Mouse (Mus musculus) forebrain, embryonic 13.5 days (tissue): ENCODE results near the gene Gpr152. TPM values are rescaled to one million over a fixed set of nuclear protein-coding genes. Genes with fewer than 3 reads are reported as not detected.
A peak's percentile ranks its signal among the peaks of the same experiment; 100 is the strongest.

Experiments used
- ATAC-seq: fragments of 200-750 bp; cut with Nextera tagmentation; 2 replicates; pipeline ENCODE4 v1.8.0; 2017
- H3K27ac ChIP-seq: fragments of 300-500 bp; sonication (generic); 2 replicates; pipeline ENCODE4 v1.5.1; 2015; ENCODE audit warnings: inconsistent platforms, mild to moderate bottlenecking, moderate library complexity
- H3K27me3 ChIP-seq: fragments of 300-500 bp; sonication (generic); 2 replicates; pipeline ENCODE4 v1.6.1; 2015; ENCODE audit warnings: mild to moderate bottlenecking, inconsistent platforms
- H3K36me3 ChIP-seq: fragments of 300-500 bp; sonication (generic); 2 replicates; pipeline ENCODE4 v1.6.1; 2015; ENCODE audit warnings: mild to moderate bottlenecking, inconsistent platforms; ENCODE audit not compliant: poor library complexity, severe bottlenecking
- H3K4me1 ChIP-seq: fragments of 300-500 bp; sonication (generic); 2 replicates; pipeline ENCODE4 v1.6.1; 2015; ENCODE audit warnings: inconsistent platforms
- H3K4me2 ChIP-seq: fragments of 300-500 bp; sonication (generic); 2 replicates; pipeline ENCODE4 v1.6.1; 2015; ENCODE audit warnings: inconsistent platforms, mild to moderate bottlenecking, moderate library complexity
- H3K4me3 ChIP-seq: fragments of 300-500 bp; sonication (generic); 2 replicates; pipeline ENCODE4 v1.5.1; 2015; ENCODE audit warnings: mild to moderate bottlenecking, inconsistent platforms
- H3K9ac ChIP-seq: fragments of 300-500 bp; sonication (generic); 2 replicates; pipeline ENCODE4 v1.6.1; 2015; ENCODE audit warnings: mild to moderate bottlenecking, inconsistent platforms
- H3K9me3 ChIP-seq: fragments of 300-500 bp; sonication (generic); replicated peaks from 2 replicates; pipeline ENCODE4 v1.6.1; 2016; ENCODE audit warnings: inconsistent platforms
- WGBS: fragments of 180-500 bp; shearing (Covaris S2); methylation state at CpG from one replicate; pipeline ENCODE4 v1.1.7; 2015; 5-methylcytosine and 5-hydroxymethylcytosine counted together
- polyA plus RNA-seq: library from polyadenylated mRNA; unstranded; fragments of >200 nt; fragmentation: Nextera tagmentation; extraction: Ambion mirVana; gene quantifications from 2 replicates; pipeline ENCODE4 v1.2.1, GENCODE M21; 2015

Gpr152 gene
- polyA plus RNA-seq, 1 experiment from 2014 or later: 0.04 TPM

DNA sequence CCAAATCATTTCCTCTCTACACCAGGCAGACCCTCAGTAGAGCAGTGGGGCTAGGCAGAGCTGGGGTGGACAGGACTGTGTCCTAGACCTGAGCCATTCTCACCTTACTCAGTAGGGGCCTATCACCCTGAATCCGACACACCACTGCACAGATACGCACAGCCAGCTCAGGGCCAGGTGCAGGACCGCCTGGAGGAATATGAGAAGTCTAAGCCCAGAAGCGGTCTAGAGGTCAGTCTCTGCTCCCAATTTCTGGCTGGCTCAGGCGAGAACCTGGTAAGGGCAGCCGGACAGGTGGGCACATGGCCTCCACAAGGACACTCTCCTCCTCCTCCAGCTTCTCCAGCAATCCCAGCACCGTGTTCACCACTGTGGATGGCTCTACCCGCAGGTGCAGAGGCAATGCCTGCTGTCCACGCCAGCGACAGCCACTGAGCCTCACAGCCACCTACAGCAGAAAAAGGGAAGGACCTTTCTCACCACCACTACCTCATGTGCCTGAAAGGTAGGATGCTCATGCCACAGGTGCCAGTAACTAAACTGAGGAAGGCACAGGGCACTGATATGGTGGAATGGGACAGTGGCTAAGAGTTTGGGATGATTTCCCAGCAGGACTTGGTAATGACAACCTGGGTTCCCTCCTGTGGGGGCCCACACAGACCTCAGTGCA is 31.3 kb downstream of the Gpr152 start:
- 0 out of 2 replicates have a peak, but pooled peaks cover 4% of the 10 kb centered on the region for H3K27me3 ChIP-seq
- ATAC-seq: no peak
- H3K4me3 ChIP-seq: no peak overlapping the region
- H3K9me3 ChIP-seq: no peaks in the 10 kb centered on the region
- no peak overlapping the region for H3K27ac ChIP-seq
- 0 out of 2 replicates have a peak overlapping the region, but pooled peaks have one; percentile 31 for H3K9ac ChIP-seq
- H3K36me3 ChIP-seq: no peaks in the 10 kb centered on the region
- 89% methylated on average over 10 of the region's 10 CpGs for WGBS
- peaks cover 19% of the 10 kb centered on the region for H3K4me1 ChIP-seq
- no peak overlapping the region for H3K4me2 ChIP-seq

DNA sequence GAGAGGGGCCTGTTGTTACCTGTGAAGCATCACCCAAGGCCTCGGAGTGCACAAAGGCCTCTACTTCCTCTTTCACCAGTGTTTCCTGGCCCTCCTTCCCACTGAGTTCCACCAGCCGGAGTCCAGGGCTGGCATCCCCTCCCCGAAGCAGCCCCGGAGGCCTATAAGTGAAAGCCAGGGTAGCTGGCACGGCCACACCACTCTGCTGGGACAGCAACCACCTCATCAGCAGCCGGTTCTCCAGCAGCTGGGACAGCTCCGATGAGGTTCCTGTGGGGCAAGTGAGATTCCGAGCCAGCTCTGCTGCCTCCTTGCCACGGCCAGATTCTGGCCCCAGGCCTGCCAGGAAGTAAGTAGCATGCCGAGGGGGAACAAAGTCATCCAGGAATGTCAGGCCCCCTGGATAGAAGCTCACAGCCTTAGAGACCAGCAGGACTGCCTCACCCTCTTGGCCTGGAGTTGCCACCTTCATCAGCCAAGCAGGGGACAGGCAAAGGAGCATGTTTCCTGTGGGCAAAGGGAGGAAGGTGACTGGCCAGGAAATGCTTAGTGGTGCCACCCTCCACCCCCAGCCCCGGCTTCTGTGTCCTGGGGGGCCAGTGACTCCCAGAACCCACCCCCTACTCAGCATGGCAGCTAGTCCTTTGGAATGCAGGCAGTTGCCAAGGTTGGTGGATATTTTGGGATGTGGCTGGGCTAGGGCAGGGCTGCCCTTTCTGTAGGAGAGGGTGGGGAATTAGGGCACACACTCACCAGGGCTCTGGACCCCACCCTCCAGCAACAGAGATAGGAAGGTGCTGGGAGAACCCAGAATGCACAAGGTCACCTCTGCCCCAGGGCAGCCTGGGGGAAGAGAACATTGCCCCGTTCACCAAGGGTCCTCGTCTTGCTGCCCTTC is 32.1 kb downstream of the Gpr152 start:
- Histone ChIP-seq H3K4me1 (peaks cover 22% of the 10 kb centered on the region), H3K9me3 (no peaks in the 10 kb centered on the region), H3K27ac (no peak overlapping the region), H3K36me3 (no peaks in the 10 kb centered on the region), H3K4me3 (no peak overlapping the region), H3K27me3 (0 out of 2 replicates have a peak, but pooled peaks cover 7% of the 10 kb centered on the region), H3K4me2 (no peak overlapping the region), H3K9ac (peak overlapping the region; percentile 31; the same call in 1 of the 2 replicates)
- no peak for ATAC-seq
- WGBS: 75% methylated on average over 13 of the region's 13 CpGs

DNA sequence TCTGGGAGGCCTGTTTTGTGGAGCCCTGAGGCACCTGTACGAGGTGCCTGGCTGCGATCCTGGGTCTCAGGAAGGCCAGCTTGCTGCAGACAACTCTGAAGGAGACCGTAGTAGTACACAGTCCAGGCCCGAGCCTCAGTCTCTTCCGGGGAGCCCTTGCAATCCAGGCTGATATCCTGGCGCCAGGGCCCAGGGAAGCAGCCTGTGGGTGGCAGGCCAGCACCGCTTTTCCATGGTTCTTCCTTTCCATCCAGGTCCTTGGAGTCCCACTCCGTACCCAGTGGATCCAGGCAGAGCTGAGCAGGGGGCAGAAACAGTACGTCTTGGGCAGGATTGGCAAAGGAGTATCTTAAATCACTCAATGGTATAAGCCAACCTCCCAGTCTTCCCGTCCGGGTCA is 33.3 kb downstream of the Gpr152 start:
- Histone ChIP-seq H3K27ac (no peak overlapping the region), H3K4me3 (no peak overlapping the region), H3K9me3 (no peaks in the 10 kb centered on the region), H3K36me3 (no peaks in the 10 kb centered on the region), H3K27me3 (0 out of 2 replicates have a peak, but pooled peaks cover 7% of the 10 kb centered on the region), H3K9ac (peak overlapping the region; percentile 2; the same call in 1 of the 2 replicates), H3K4me1 (peaks cover 22% of the 10 kb centered on the region), H3K4me2 (no peak overlapping the region)
- no peak for ATAC-seq
- WGBS: 56% methylated on average over 11 of the region's 11 CpGs

DNA sequence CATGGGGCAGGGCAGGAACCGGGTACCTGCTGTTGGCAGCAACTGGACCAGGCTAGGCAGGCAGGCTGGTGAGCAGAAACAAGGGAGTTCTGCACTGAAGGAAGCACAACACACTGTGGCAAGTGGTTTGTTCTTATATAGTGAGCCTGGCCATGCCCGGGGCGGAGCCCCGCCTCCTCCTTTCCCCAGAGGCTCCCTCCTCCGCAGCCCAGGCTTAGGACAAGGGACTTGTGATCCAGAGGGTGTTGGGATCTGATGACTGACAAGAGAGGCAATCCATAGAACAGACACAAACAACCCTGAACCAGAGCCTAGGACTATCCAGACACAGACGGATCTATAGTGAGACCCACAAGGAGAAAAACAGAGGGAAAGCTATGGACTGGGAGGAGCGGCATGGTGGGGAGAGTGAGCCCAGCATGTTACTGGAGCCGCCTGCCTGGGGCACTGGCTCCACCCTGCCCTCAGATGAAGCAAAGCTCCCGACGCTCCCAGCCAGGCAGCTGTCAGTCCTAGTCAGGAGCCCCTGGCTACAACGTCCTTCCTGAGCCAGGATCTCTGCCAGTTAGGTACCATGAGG is 35.9 kb downstream of the Gpr152 start, which contains the start of gene Carns1:
Carns1 (minus strand) TSS at position 112 of the 580 bp plus-strand sequence.
- Histone ChIP-seq H3K4me2 (peak within 1 kb of the TSS; percentile 36), H3K9me3 (no peaks in the 10 kb centered on the region), H3K27me3 (0 out of 2 replicates have a peak, but pooled peaks cover 7% of the 10 kb centered on the region), H3K27ac (no peak within 1 kb of the TSS), H3K36me3 (no peaks in the 10 kb centered on the region), H3K4me3 (no peak within 1 kb of the TSS), H3K4me1 (peaks cover 11% of the 10 kb centered on the region), H3K9ac (peak within 1 kb of the TSS; percentile 55)
- 1% methylated on average over 11 of the region's 11 CpGs for WGBS
- ATAC-seq: no peak

DNA sequence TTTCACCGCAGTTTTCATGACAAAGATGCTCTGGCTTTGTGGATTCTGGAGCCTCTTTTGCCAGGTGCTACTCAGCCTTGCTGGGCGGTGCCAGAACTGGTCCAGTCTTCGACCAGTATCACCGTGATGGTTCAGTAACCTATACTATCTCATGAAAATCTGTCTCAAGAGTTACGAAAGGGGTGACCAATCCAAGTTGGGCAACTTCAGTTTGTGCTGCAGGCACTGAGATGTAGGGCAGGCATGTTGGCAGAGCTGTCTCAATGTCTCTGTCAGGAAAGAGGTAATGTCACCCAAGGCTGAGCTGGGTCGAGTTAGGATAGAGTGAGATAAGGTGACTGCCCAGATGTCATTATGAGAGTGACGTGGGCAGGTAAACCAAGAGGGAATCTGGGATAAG is 40.8 kb downstream of the Gpr152 start:
- no peak overlapping the region for H3K27ac ChIP-seq
- peaks cover 14% of the 10 kb centered on the region for H3K4me1 ChIP-seq
- ATAC-seq: no peak
- H3K4me3 ChIP-seq: no peak overlapping the region
- H3K36me3 ChIP-seq: no peaks in the 10 kb centered on the region
- H3K4me2 ChIP-seq: no peak overlapping the region
- H3K27me3 ChIP-seq: 0 out of 2 replicates have a peak, but pooled peaks cover 4% of the 10 kb centered on the region
- no peak overlapping the region for H3K9ac ChIP-seq
- WGBS: 87% methylated on average over 7 of the region's 7 CpGs
- H3K9me3 ChIP-seq: no peaks in the 10 kb centered on the region

DNA sequence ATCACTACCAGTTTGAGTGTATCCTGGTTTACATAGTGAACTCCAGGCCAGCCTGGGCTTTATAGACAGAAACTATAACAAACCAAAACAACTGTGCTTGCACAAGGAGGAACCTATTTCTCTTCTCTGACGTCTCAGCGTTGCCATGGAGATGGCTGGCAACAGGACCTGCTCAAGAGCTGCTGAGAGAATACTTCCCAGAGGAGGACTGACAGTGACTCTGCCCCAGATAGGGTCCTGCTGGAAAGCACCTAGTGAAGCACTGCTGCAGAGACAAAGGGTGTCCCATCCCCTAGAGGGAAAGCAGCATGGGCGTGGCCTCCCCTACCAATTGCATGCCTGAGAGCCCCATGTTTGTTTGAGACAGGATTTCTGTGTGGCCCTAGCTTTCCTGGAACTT is 42.3 kb downstream of the Gpr152 start:
- H3K4me1 ChIP-seq: peaks cover 7% of the 10 kb centered on the region
- no peak overlapping the region for H3K27ac ChIP-seq
- H3K9ac ChIP-seq: 0 out of 2 replicates have a peak overlapping the region, but pooled peaks have one; percentile 18
- H3K27me3 ChIP-seq: no peaks in the 10 kb centered on the region
- no peaks in the 10 kb centered on the region for H3K36me3 ChIP-seq
- H3K4me3 ChIP-seq: no peak overlapping the region
- H3K9me3 ChIP-seq: no peaks in the 10 kb centered on the region
- H3K4me2 ChIP-seq: no peak overlapping the region
- WGBS: 42% methylated on average over 3 of the region's 3 CpGs
- no peak for ATAC-seq

DNA sequence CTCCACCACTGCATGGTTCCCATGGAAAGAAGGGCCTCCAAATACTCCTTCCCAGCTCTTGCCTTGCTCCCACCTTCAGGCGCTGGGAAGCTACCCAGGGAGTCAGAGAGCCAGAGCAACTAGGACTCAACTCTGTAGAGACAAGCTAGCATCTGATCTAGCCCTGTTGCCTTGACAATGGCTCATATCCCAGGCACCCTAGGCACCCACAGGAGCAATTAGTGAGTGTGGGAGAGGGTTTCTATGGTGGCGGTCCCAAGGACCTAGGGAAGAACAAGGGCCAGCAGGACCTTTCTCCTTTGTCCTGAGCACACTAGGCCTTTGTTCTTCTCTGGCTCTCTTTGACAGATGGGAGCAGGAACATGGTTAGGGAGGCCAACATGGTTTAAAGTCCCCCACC is 44.1 kb downstream of the Gpr152 start:
- H3K4me2 ChIP-seq: no peak overlapping the region
- no peak overlapping the region for H3K27ac ChIP-seq
- no peaks in the 10 kb centered on the region for H3K36me3 ChIP-seq
- H3K27me3 ChIP-seq: no peaks in the 10 kb centered on the region
- no peak overlapping the region for H3K4me3 ChIP-seq
- H3K9me3 ChIP-seq: no peaks in the 10 kb centered on the region
- no peak overlapping the region for H3K9ac ChIP-seq
- peaks cover 7% of the 10 kb centered on the region for H3K4me1 ChIP-seq
- 61% methylated on average over 2 of the region's 2 CpGs for WGBS
- no peak for ATAC-seq

DNA sequence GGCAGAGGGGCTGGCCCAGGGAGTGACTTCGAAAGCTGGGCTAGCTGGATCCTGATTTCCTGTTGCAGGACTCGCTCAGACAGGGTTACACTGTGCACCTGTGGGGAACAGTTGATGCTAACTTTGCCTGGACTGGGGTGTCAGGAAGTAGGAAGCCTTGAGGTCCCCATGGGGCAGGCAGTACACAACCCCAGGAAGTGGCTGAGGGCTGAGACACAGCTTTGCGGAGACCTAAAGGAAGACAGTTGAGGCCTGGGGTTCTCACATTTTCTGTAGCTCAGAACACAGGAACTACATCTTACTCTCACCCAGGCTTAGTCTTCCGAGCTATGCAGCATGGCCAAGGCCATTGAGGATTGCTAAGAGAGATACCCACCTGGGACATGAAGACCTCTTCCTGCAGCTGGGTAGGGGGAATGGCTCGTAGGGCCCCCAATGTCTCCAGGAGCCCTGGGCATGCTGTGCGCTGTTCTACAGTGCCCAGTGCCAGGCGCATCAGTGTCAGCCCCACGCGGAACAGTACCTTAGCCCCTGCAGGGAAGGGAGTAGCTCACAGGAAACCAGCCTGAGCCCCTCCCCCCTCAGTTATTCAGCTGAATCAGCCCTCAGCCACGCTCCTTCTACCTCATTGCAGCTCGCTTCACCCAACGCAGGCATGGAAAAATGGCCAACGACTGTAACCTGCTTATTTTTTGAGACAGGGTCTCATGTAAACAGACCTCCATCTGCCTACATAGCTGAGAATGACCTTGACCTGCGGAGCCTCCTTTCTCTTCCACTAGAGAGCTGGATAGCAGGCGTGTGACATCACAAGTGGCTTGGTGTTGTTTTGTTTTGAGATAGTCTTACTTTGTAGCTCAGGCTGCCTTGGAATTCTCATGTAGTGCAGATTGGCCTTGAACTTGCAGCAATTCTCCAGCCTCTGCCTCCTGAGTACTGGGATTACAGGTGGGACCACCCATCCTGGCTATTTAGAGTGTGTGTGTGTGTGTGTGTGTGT is 45.7 kb downstream of the Gpr152 start:
- ATAC-seq: no peak
- Histone ChIP-seq H3K4me1 (peaks cover 7% of the 10 kb centered on the region), H3K4me2 (no peak overlapping the region), H3K27me3 (no peaks in the 10 kb centered on the region), H3K9ac (0 out of 2 replicates have a peak overlapping the region, but pooled peaks have one; percentile 5), H3K36me3 (no peaks in the 10 kb centered on the region), H3K4me3 (no peak overlapping the region), H3K9me3 (no peaks in the 10 kb centered on the region), H3K27ac (no peak overlapping the region)
- WGBS: 65% methylated on average over 15 of the region's 15 CpGs

DNA sequence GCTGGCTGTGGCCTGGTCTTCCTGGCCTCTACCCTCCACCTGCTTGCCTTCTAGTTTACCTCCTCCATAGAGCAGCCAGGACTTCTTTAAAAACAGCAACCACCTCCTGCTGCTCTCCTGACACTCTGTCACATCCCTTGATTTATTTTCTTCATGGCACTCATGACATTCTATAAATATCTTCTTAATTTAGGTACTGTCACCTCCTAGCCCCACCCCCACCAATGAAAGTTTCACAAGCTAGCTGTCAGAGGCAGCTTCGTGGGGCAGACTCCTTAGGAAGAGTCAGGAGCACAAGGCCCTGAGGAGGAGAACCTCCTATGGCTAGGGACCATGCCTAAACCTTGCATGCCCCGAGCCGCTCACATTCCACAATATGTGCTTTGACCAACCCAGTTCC is 47.7 kb downstream of the Gpr152 start:
- no peak overlapping the region for H3K4me2 ChIP-seq
- no peaks in the 10 kb centered on the region for H3K27me3 ChIP-seq
- H3K36me3 ChIP-seq: no peaks in the 10 kb centered on the region
- no peaks in the 10 kb centered on the region for H3K4me1 ChIP-seq
- no peak overlapping the region for H3K4me3 ChIP-seq
- WGBS: 75% methylated on average over 3 of the region's 3 CpGs
- no peak overlapping the region for H3K9ac ChIP-seq
- ATAC-seq: no peak
- no peak overlapping the region for H3K27ac ChIP-seq
- H3K9me3 ChIP-seq: no peaks in the 10 kb centered on the region

DNA sequence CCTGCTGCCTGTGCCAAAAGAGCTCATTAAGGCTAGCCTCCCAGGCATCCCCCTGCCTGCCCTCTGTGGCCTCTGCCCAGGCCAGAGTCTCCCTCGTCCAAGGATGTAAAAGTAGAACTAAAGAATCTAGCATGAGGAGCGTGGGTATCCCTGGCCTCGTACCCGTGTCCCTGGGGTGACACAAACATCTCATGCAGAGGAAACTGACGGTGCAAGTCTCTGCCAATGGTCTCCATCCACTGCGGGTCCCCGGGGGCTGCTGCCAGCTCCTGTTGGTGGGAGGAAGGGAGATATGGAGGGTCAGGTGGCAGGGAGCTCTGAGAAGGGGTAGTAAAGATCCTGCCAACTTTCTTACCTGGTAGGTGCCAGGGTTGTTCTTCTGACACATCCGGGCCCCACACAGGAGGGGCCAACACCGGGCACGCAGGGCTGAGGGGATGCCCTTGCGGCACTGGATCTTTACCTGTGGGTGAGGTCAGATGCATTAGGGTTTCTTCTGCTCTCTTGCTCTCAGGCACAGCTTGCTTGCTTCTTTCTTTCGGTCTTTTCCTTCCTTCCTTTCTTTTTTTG is 49.5 kb downstream of the Gpr152 start:
- H3K9ac ChIP-seq: no peak overlapping the region
- H3K9me3 ChIP-seq: no peaks in the 10 kb centered on the region
- ATAC-seq: no peak
- H3K27me3 ChIP-seq: no peaks in the 10 kb centered on the region
- no peak overlapping the region for H3K4me2 ChIP-seq
- no peak overlapping the region for H3K27ac ChIP-seq
- peaks cover 17% of the 10 kb centered on the region for H3K4me1 ChIP-seq
- WGBS: 88% methylated on average over 12 of the region's 12 CpGs
- H3K36me3 ChIP-seq: peaks cover 12% of the 10 kb centered on the region
- H3K4me3 ChIP-seq: no peak overlapping the region

DNA sequence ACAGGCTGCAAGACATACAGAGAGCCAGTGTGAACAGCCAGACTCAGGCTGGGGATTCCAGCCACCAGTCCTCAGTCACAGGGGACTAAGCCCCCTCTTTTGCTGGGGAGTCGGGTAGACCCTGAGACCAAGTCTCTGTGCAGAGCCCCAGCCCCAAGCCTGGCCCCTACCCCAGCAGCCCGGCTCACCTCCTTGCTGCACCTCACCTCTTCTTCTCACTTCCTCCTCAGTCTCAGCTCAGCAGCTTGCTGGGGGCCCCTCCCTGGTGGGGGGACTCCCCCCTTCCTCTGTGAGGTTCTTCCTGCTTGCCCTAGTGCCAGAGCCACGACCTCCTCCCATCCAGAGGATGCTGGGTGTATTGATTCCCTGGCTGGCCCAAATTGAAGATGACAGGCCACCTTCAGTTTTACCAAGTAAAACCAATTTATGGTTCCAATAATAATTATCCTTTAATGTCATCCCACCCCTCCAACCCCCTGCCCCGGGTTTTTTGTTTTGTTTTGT is 51.3 kb downstream of the Gpr152 start, which contains the start of gene Tbc1d10c:
Tbc1d10c (minus strand) TSS at position 454 of the 504 bp plus-strand sequence.
- peak within 1 kb of the TSS; percentile 82 for H3K4me2 ChIP-seq
- H3K27ac ChIP-seq: peak within 1 kb of the TSS; percentile 81
- H3K27me3 ChIP-seq: no peaks in the 10 kb centered on the region
- H3K9me3 ChIP-seq: no peaks in the 10 kb centered on the region
- peak within 1 kb of the TSS; percentile 96 for H3K9ac ChIP-seq
- 66% methylated on average over 4 of the region's 4 CpGs for WGBS
- peaks cover 32% of the 10 kb centered on the region for H3K4me1 ChIP-seq
- ATAC-seq: no peak
- H3K4me3 ChIP-seq: peak within 1 kb of the TSS; percentile 97
- peaks cover 29% of the 10 kb centered on the region for H3K36me3 ChIP-seq
